Mouse (Mus musculus) stomach, postnatal 0 days (tissue): Measurements from ENCODE around the gene Nectin1. TPM values are rescaled to one million over a fixed set of nuclear protein-coding genes. Genes with fewer than 3 reads are reported as not detected.
A peak's percentile ranks its signal among the peaks of the same experiment; 100 is the strongest.

ENCODE experiments used
- ATAC-seq: fragments of 200-750 bp; cut with Nextera tagmentation; 2 replicates; pipeline ENCODE4 v1.8.0; 2017; ENCODE audit not compliant: low FRiP score, low TSS enrichment
- DNase-seq: peaks from one replicate; pipeline ENCODE4 v3.0.0-alpha.2; 2016; ENCODE audit warnings: low spot score
- H3K27ac ChIP-seq: fragments of 300-500 bp; sonication (generic); replicated peaks from 2 replicates; pipeline ENCODE4 v1.5.1; 2014; ENCODE audit warnings: mild to moderate bottlenecking, control low read depth
- H3K27me3 ChIP-seq: fragments of 300-500 bp; sonication (generic); 2 replicates; pipeline ENCODE4 v1.6.1; 2014; ENCODE audit warnings: low read length; ENCODE audit not compliant: control insufficient read depth, insufficient read depth
- H3K36me3 ChIP-seq: fragments of 300-500 bp; sonication (generic); 2 replicates; pipeline ENCODE4 v1.6.1; 2014; ENCODE audit warnings: low read length, mixed read lengths; ENCODE audit not compliant: control insufficient read depth, insufficient read depth
- H3K4me1 ChIP-seq: fragments of 300-500 bp; sonication (generic); replicated peaks from 2 replicates; pipeline ENCODE4 v1.6.1; 2014; ENCODE audit warnings: antibody characterized with exemption; ENCODE audit not compliant: control insufficient read depth, insufficient read depth
- H3K4me2 ChIP-seq: fragments of 300-500 bp; sonication (generic); replicated peaks from 2 replicates; pipeline ENCODE4 v1.6.1; 2014; ENCODE audit warnings: low read depth, mild to moderate bottlenecking, control low read depth, moderate library complexity
- H3K4me3 ChIP-seq: fragments of 300-500 bp; sonication (generic); 2 replicates; pipeline ENCODE4 v1.5.1; 2014; ENCODE audit warnings: low read depth, low read length, control low read depth
- H3K9ac ChIP-seq: fragments of 300-500 bp; sonication (generic); 2 replicates; pipeline ENCODE4 v1.6.1; 2014; ENCODE audit warnings: mild to moderate bottlenecking, low read length, control low read depth, mixed read lengths
- H3K9me3 ChIP-seq: fragments of 300-500 bp; sonication (generic); 2 replicates; pipeline ENCODE4 v1.6.1; 2016; ENCODE audit warnings: low read length; ENCODE audit not compliant: control insufficient read depth
- CTCF ChIP-seq: IDR thresholded peaks from 2 replicates; pipeline ENCODE4 v1.5.1; 2016; ENCODE audit warnings: antibody characterized with exemption, low read depth, mild to moderate bottlenecking, moderate library complexity
- EP300 ChIP-seq: optimal IDR thresholded peaks from 2 replicates; pipeline ENCODE3; 2016; ENCODE audit warnings: antibody characterized with exemption
- WGBS: fragments of 180-500 bp; shearing (Covaris S2); extraction: QIAGEN DNeasy Blood & Tissue Kit; methylation state at CpG from one replicate; pipeline ENCODE4 v1.1.7; 2014; 5-methylcytosine and 5-hydroxymethylcytosine counted together
- polyA plus RNA-seq: library from polyadenylated mRNA; unstranded; fragments of >200 nt; fragmentation: Nextera tagmentation; extraction: Ambion mirVana; gene quantifications from 2 replicates; pipeline ENCODE4 v1.2.1, GENCODE M21; 2015

Gene Nectin1
- polyA plus RNA-seq, 1 experiment from 2014 or later, result 5.9 TPM

DNA sequence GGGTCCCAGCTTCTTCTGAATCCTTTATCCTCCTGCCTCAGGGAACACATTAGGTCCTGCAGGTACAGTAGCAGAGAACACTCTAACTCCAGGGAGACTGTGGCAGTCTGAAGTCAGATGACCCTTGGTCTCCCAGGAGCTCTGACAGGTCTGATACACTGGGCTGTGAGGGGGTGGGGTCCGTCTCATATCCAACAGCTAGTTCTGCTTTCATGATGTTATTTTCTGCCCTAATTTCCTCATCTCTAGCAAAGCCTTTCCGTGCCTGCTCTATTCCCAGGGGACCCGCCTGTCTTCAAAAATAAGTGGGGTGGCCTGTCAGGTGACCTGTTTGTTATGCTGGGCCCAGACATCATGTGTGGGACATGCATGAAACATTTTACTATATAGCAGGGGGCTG is 18.2 kb downstream of the Nectin1 start:
- no peaks in the 10 kb centered on the region for H3K9me3 ChIP-seq
- no peak overlapping the region for H3K27ac ChIP-seq
- no peaks in the 10 kb centered on the region for H3K27me3 ChIP-seq
- no peak overlapping the region for H3K4me2 ChIP-seq
- 59% methylated on average over 3 of the region's 3 CpGs for WGBS
- no peak overlapping the region for H3K9ac ChIP-seq
- no peak for TF ChIP-seq CTCF
- no peak for TF ChIP-seq EP300
- ATAC-seq (no peak), DNase-seq (no peak)
- no peak overlapping the region for H3K4me3 ChIP-seq
- H3K4me1 ChIP-seq, result no peaks in the 10 kb centered on the region; the same call in 1 of the 2 replicates
- H3K36me3 ChIP-seq, result no peaks in the 10 kb centered on the region

DNA sequence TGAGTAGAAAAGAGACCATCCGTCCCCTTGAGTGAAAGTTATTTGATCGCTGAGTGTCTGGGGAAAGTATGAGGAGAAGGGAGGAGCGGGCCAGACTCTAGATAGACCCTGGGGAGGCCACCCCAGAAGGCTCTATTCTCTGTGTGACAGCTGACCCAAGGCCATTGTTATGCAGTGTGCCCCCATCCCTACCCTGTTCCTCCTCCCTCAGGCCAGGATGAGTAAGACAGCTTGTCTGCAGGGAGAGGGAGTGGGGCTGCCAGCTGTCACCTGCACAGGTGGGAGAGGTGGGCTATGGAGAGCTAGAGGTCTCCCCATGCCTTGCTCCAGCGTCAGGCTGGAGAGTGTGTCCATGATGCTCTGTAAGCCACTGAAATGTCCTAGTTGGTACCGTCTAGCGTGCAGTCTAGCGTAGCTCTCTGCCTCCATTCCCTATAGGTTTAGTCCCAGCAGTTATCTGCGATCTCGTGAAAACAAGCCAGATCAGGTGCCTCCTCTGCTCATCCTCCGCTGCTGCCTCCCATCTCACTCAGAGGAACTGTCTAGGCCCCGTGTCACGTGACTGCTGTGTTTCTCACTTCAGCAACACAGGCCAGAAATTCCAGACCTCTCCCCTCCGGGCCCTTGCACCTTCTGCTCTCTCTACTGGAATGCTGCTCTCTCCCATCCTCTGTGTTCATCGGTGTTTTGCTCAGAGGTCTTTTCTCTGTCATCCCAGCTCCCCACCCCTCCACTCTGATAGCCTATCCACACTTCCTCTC is 21.8 kb downstream of the Nectin1 start:
- H3K27me3 ChIP-seq, result no peaks in the 10 kb centered on the region
- no peak for TF ChIP-seq CTCF
- no peak for TF ChIP-seq EP300
- H3K36me3 ChIP-seq, result no peaks in the 10 kb centered on the region
- H3K4me1 ChIP-seq, result no peaks in the 10 kb centered on the region
- H3K4me3 ChIP-seq, result no peak overlapping the region
- DNase-seq (no peak), ATAC-seq (no peak)
- H3K4me2 ChIP-seq, result no peak overlapping the region
- WGBS, result 66% methylated on average over 14 of the region's 14 CpGs
- H3K9me3 ChIP-seq, result no peaks in the 10 kb centered on the region
- no peak overlapping the region for H3K27ac ChIP-seq
- no peak overlapping the region for H3K9ac ChIP-seq

DNA sequence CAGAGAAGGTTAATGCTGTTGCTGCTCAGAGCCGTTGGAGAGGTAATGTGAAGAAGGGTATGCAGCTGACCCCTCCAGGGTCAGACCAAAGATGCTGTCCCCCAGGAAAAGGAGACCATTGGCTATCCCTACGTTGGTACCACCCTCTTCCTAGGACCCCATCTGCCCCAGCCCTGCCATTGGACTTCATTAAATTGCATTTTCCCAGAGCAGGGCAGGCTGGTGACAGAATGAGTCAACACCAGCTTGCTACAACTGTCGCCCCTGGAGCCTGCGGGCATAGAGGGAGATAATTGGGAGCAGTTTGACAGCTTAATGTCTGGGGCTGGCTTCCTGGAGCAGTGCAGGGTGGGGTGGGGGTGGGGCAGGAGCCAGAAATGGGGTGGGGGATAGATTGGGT is 25.0 kb downstream of the Nectin1 start:
- no peaks in the 10 kb centered on the region for H3K36me3 ChIP-seq
- WGBS, result 50% methylated on average over 4 of the region's 4 CpGs

GRCm38 (mm10) chr9:43769228-43769627 is 25.4 kb downstream of the Nectin1 start:
- Histone ChIP-seq H3K9ac (no peak overlapping the region), H3K27ac (no peak overlapping the region), H3K9me3 (no peaks in the 10 kb centered on the region), H3K4me3 (no peak overlapping the region), H3K4me2 (no peak overlapping the region), H3K4me1 (no peaks in the 10 kb centered on the region), H3K36me3 (no peaks in the 10 kb centered on the region), H3K27me3 (no peaks in the 10 kb centered on the region)
- ATAC-seq, result no peak
- DNase-seq, result no peak
- 85% methylated on average over 7 of the region's 7 CpGs for WGBS
- TF ChIP-seq EP300, result no peak
- TF ChIP-seq CTCF, result no peak

More for the DNA sequence above, 25.0 kb downstream of the Nectin1 start:
- Histone ChIP-seq H3K4me2 (no peak overlapping the region), H3K4me3 (no peak overlapping the region), H3K9me3 (no peaks in the 10 kb centered on the region), H3K9ac (no peak overlapping the region), H3K27ac (no peak overlapping the region), H3K4me1 (no peaks in the 10 kb centered on the region), H3K27me3 (no peaks in the 10 kb centered on the region)
- no peak for DNase-seq
- TF ChIP-seq EP300, result no peak
- no peak for TF ChIP-seq CTCF
- ATAC-seq, result no peak

- H3K9ac ChIP-seq, result no peak overlapping the region
- whole genome bisulfite sequencing, result 59% methylated on average over 4 of the region's 4 CpGs
- H3K27ac ChIP-seq, result no peak overlapping the region
- no peak overlapping the region for H3K4me2 ChIP-seq
- H3K4me1 ChIP-seq, result no peaks in the 10 kb centered on the region
- no peaks in the 10 kb centered on the region for H3K36me3 ChIP-seq
- H3K27me3 ChIP-seq, result no peaks in the 10 kb centered on the region
- no peak overlapping the region for H3K4me3 ChIP-seq
- TF ChIP-seq CTCF (no peak), EP300 (no peak)
- no peak for DNase-seq
- no peak for ATAC-seq
- H3K9me3 ChIP-seq, result no peaks in the 10 kb centered on the region
Observed at GRCm38 (mm10) chr9:43769940-43770339, 26.2 kb downstream of the Nectin1 start.

- Histone ChIP-seq H3K4me1 (no peaks in the 10 kb centered on the region), H3K9me3 (no peaks in the 10 kb centered on the region), H3K36me3 (no peaks in the 10 kb centered on the region), H3K27me3 (no peaks in the 10 kb centered on the region), H3K9ac (no peak overlapping the region), H3K4me3 (no peak overlapping the region), H3K27ac (peak overlapping the region; percentile 79), H3K4me2 (no peak overlapping the region)
- TF ChIP-seq EP300 (no peak), CTCF (peak; percentile 23)
- DNase-seq (no peak), ATAC-seq (no peak)
- 76% methylated on average over 1 of the region's 1 CpGs for WGBS
Observed at GRCm38 (mm10) chr9:43771041-43771440, 27.3 kb downstream of the Nectin1 start.
